ENCODE assay signal across 13 mouse cellular contexts in the genomic region with DNA sequence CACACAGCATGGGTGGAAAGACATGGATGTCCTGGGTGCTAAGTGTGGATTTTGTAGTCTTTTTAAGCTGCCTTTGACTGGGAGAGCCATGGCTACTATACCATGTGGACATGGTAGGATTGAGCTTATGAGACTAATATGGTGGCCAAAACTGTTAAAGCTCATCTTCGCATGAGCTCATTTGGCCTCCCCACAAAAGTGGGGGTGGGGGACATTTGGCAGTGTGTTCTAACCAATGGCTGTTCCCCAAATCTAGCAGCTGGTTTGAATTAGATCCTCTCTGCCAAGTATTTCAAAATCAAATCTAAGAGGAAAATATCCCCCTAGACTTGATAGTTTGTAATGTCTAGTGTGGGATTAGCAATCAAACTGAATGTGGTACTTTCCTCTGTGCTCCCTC. TPM values are rescaled to one million over a fixed set of nuclear protein-coding genes. Genes with fewer than 3 reads are reported as not detected.
DNase-seq lines count a peak whose midpoint lies in the region; ATAC-seq lines count a peak whose summit lies in the region.
"Had no signal": no experiment of that assay in that cellular context is flagged by ENCODE, and none has a peak within 500 bp of the region (broad histone marks: within the 10 kb centered on the region; RNA-seq: fewer than 3 reads in every experiment).

No protein-coding gene starts in this region.

- H3K4me3 ChIP-seq in embryonic facial prominence, embryonic 15.5 days (replicated peaks), result no peak overlapping the region
- H3K4me3 ChIP-seq: forebrain, embryonic 13.5 days; midbrain, embryonic 10.5 days; stomach, embryonic 15.5 days had no signal

- H3K4me1 ChIP-seq in embryonic facial prominence, embryonic 15.5 days, result peaks cover 14% of the 10 kb centered on the region
- H3K4me1 ChIP-seq: forebrain, embryonic 13.5 days; midbrain, embryonic 10.5 days; stomach, embryonic 15.5 days had no signal

- ATAC-seq in embryonic facial prominence, embryonic 15.5 days (ENCODE audit: insufficient number of reproducible peaks, low FRiP score, low TSS enrichment, low read depth), result peak; percentile 56; the same call in 1 of the 2 replicates
- ATAC-seq: forebrain, embryonic 13.5 days; hindbrain, postnatal 0 days had no signal

- no peaks in the 10 kb centered on the region for H3K9me3 ChIP-seq in embryonic facial prominence, embryonic 15.5 days (replicated peaks)
- H3K9me3 ChIP-seq: forebrain, embryonic 13.5 days; midbrain, embryonic 10.5 days; stomach, embryonic 15.5 days had no signal

- H3K27me3 ChIP-seq in embryonic facial prominence, embryonic 15.5 days, result no peaks in the 10 kb centered on the region
- H3K27me3 ChIP-seq: CH12.LX; forebrain, embryonic 13.5 days; stomach, embryonic 15.5 days had no signal

- H3K27ac ChIP-seq in embryonic facial prominence, embryonic 15.5 days (replicated peaks), result 0 out of 2 replicates have a peak overlapping the region, but pooled peaks have one; percentile 45
- H3K27ac ChIP-seq: forebrain, embryonic 13.5 days; hindbrain, postnatal 0 days; midbrain, embryonic 10.5 days; stomach, embryonic 15.5 days had no signal

- H3K36me3 ChIP-seq in embryonic facial prominence, embryonic 15.5 days, result peaks cover 15% of the 10 kb centered on the region; the same call in 1 of the 2 replicates

- no peak overlapping the region for H3K9ac ChIP-seq in embryonic facial prominence, embryonic 15.5 days
- H3K9ac ChIP-seq: forebrain, embryonic 13.5 days; stomach, embryonic 15.5 days had no signal

- 43% methylated on average over 1 of the region's 1 CpGs for WGBS in embryonic facial prominence, embryonic 15.5 days

- DNase-seq in kidney, postnatal 10 days, result peak; percentile 66
- no peak for DNase-seq in kidney, postnatal 25 days
- DNase-seq in heart, postnatal 25 days (ENCODE audit: low spot score), result peak; percentile 50
- DNase-seq in lung, postnatal 10 days, result peak; percentile 85
- DNase-seq in spleen, postnatal 14 days (ENCODE audit: low spot score in 2 of 2), result no peak
- no peak for DNase-seq in thymus, postnatal 36 days
- no peak for DNase-seq in testis, postnatal 10 days (ENCODE audit: low spot score)

- intact Hi-C loops in heart, postnatal 25 days (cut with DNase I), result no loop called here

- no peak overlapping the region for H3K4me2 ChIP-seq in embryonic facial prominence, embryonic 15.5 days (replicated peaks)
- H3K4me2 ChIP-seq: forebrain, embryonic 13.5 days; stomach, embryonic 15.5 days had no signal

RNA-seq across cellular contexts. Expression of a gene that starts 32.0 kb away (rescaled TPM):
- 72.1 and 72.5 TPM in 2 replicates for polyA plus RNA-seq in embryonic facial prominence, embryonic 15.5 days (2015; fragmentation: Nextera tagmentation; extraction: Ambion mirVana)
- total RNA-seq in heart, postnatal 25 days (2021), result 10 to 100 TPM; 62.3 to 67.0 TPM

RNA-seq across cellular contexts. Expression of a gene that starts 49.3 kb away (rescaled TPM):
- polyA plus RNA-seq in embryonic facial prominence, embryonic 15.5 days (2015; fragmentation: Nextera tagmentation; extraction: Ambion mirVana), result 45.9 and 46.1 TPM in 2 replicates
- 10 to 100 TPM; 60.1 to 60.8 TPM for total RNA-seq in heart, postnatal 25 days (2021)

RNA-seq across cellular contexts. Expression of a gene that starts 57.4 kb away (rescaled TPM):
- 40.0 and 42.0 TPM in 2 replicates for polyA plus RNA-seq in embryonic facial prominence, embryonic 15.5 days (2015; fragmentation: Nextera tagmentation; extraction: Ambion mirVana)
- total RNA-seq in heart, postnatal 25 days (2021), result 10 to 100 TPM; 18.2 to 19.2 TPM

RNA-seq across cellular contexts. Expression of a gene that starts 57.6 kb away (rescaled TPM):
- 80.0 and 80.4 TPM in 2 replicates for polyA plus RNA-seq in embryonic facial prominence, embryonic 15.5 days (2015; fragmentation: Nextera tagmentation; extraction: Ambion mirVana)
- total RNA-seq in heart, postnatal 25 days (2021), result 10 to 100 TPM; 21.1 to 21.2 TPM

Comparison
In these comparisons a context has a peak if more than half of its experiments do, and no peak if none do; other contexts are left out.
1. DNase-seq: peak in kidney, postnatal 10 days (single experiment), heart, postnatal 25 days (single experiment) and lung, postnatal 10 days (single experiment); none in kidney, postnatal 25 days (0 of 2), spleen, postnatal 14 days (0 of 2), thymus, postnatal 36 days (0 of 2) and testis, postnatal 10 days (single experiment).